Mouse (Mus musculus): ENCODE results near the gene Rexo1. TPM values are rescaled to one million over a fixed set of nuclear protein-coding genes. Genes with fewer than 3 reads are reported as not detected.

The Rexo1 gene
- polyA plus RNA-seq, 1 experiment from 2014 or later = 31.5 TPM

DNA sequence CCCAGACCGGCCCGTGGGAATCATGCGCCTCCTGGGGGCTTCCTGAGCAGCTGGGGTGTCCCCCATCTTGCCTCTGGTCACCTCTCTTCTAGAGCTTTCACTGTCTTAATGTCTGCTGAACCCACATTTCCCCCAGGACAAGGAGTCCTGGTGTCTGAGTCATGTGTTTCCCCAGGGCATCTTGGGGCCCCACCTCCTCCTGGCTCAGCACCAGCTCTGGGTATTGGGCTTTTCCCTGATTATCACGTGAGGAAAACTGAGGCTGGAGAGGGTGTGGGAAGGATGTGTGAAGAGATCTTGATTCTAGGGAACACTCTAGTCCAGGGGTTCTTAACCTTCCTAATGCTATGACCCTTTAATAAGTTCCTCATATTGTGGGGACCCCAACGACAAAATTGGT lies 23.2 kb downstream of the Rexo1 start:
- Histone ChIP-seq H3K27ac (ENCODE audit: low read depth) (no peak overlapping the region), H3K36me3 (ENCODE audit: control insufficient read depth, insufficient read depth, low read length) (peaks cover 18% of the 10 kb centered on the region), H3K4me1 (replicated peaks; ENCODE audit: control insufficient read depth, insufficient read depth, low read length) (0 out of 2 replicates have a peak, but pooled peaks cover 4% of the 10 kb centered on the region), H3K4me2 (ENCODE audit: low read length) (no peak overlapping the region), H3K9me3 (ENCODE audit: control insufficient read depth, low read length) (no peaks in the 10 kb centered on the region), H3K27me3 (replicated peaks; ENCODE audit: control insufficient read depth, insufficient read depth, low read length) (peaks cover 29% of the 10 kb centered on the region), H3K4me3 (ENCODE audit: low read depth, low read length) (no peak overlapping the region), H3K9ac (ENCODE audit: low read length) (no peak overlapping the region)
- WGBS = 59% methylated on average over 5 of the region's 5 CpGs
- no peak for ATAC-seq (replicated peaks; ENCODE audit: low FRiP score, low TSS enrichment, low read depth)
- DNase-seq (ENCODE audit: low spot score) = no peak

DNA sequence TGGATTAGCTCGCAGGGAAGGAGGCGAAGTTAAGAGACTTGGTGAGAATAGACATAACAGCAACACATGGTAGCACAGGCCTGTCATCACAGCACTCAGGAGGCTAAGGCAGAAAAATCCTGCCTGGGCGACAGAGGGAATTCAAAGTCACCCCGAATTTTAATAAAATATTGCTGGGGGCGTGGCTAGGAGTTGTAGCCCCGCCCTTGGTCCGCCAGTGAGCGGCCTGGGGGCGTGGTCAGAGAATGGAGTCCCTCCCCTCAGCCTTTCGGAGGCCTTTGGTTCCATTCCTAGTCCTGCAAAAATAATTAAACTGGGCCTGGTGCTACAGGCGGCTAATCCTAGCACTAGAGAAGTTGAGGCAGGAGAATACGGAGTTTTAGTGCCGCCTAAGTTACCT lies 25.6 kb downstream of the Rexo1 start:
- ATAC-seq (replicated peaks; ENCODE audit: low FRiP score, low TSS enrichment, low read depth) (no peak), DNase-seq (ENCODE audit: low spot score) (no peak)
- no peak overlapping the region; the same call in 1 of the 2 replicates for H3K4me2 ChIP-seq (ENCODE audit: low read length)
- H3K36me3 ChIP-seq (ENCODE audit: control insufficient read depth, insufficient read depth, low read length) = no peaks in the 10 kb centered on the region
- WGBS = 10% methylated on average over 13 of the region's 13 CpGs
- 0 out of 2 replicates have a peak, but pooled peaks cover 4% of the 10 kb centered on the region for H3K4me1 ChIP-seq (replicated peaks; ENCODE audit: control insufficient read depth, insufficient read depth, low read length)
- H3K4me3 ChIP-seq (ENCODE audit: low read depth, low read length) = no peak overlapping the region
- no peak overlapping the region for H3K9ac ChIP-seq (ENCODE audit: low read length)
- peaks cover 29% of the 10 kb centered on the region for H3K27me3 ChIP-seq (replicated peaks; ENCODE audit: control insufficient read depth, insufficient read depth, low read length)
- no peaks in the 10 kb centered on the region for H3K9me3 ChIP-seq (ENCODE audit: control insufficient read depth, low read length)
- H3K27ac ChIP-seq (ENCODE audit: low read depth) = no peak overlapping the region

- Histone ChIP-seq H3K4me3 (ENCODE audit: low read depth, low read length) (no peak overlapping the region), H3K9ac (ENCODE audit: low read length) (no peak overlapping the region), H3K36me3 (ENCODE audit: control insufficient read depth, insufficient read depth, low read length) (no peaks in the 10 kb centered on the region), H3K4me1 (replicated peaks; ENCODE audit: control insufficient read depth, insufficient read depth, low read length) (0 out of 2 replicates have a peak, but pooled peaks cover 4% of the 10 kb centered on the region), H3K9me3 (ENCODE audit: control insufficient read depth, low read length) (no peaks in the 10 kb centered on the region), H3K4me2 (ENCODE audit: low read length) (no peak overlapping the region; the same call in 1 of the 2 replicates), H3K27ac (ENCODE audit: low read depth) (no peak overlapping the region), H3K27me3 (replicated peaks; ENCODE audit: control insufficient read depth, insufficient read depth, low read length) (peaks cover 29% of the 10 kb centered on the region)
- DNase-seq (ENCODE audit: low spot score) = no peak
- ATAC-seq (replicated peaks; ENCODE audit: low FRiP score, low TSS enrichment, low read depth) = no peak
- 8% methylated on average over 14 of the region's 14 CpGs for WGBS
Measured at GRCm38 (mm10) chr10:80535071-80535470, 26.3 kb downstream of the Rexo1 start.

DNA sequence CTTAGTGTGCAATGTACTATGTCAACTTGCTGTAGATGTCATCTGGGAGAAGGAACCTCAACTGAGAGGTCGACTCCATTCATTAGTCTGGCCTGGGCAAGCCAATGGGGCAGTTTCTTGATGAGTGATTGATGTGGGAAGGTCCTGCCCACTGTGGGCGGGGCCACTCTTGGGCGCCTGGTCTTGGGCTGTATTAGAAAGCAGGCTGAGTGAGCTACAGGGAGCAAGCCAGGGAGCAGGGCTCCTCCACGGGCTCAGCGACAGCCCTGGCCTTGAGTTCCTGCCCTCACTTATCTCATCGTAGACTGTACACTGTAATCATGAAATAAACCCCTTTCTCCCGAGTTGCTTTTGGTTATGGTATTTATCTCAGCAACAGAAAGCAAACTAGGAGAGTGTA lies 27.7 kb downstream of the Rexo1 start:
- Histone ChIP-seq H3K36me3 (ENCODE audit: control insufficient read depth, insufficient read depth, low read length) (no peaks in the 10 kb centered on the region), H3K9ac (ENCODE audit: low read length) (no peak overlapping the region), H3K27ac (ENCODE audit: low read depth) (no peak overlapping the region), H3K9me3 (ENCODE audit: control insufficient read depth, low read length) (no peaks in the 10 kb centered on the region), H3K27me3 (replicated peaks; ENCODE audit: control insufficient read depth, insufficient read depth, low read length) (peaks cover 29% of the 10 kb centered on the region), H3K4me2 (ENCODE audit: low read length) (no peak overlapping the region), H3K4me3 (ENCODE audit: low read depth, low read length) (no peak overlapping the region), H3K4me1 (replicated peaks; ENCODE audit: control insufficient read depth, insufficient read depth, low read length) (0 out of 2 replicates have a peak, but pooled peaks cover 4% of the 10 kb centered on the region)
- ATAC-seq (replicated peaks; ENCODE audit: low FRiP score, low TSS enrichment, low read depth) (no peak), DNase-seq (ENCODE audit: low spot score) (no peak)
- WGBS = 13% methylated on average over 7 of the region's 7 CpGs

GRCm38 (mm10) chr10:80532783-80533182 lies 28.6 kb downstream of the Rexo1 start:
- Histone ChIP-seq H3K4me3 (ENCODE audit: low read depth, low read length) (no peak overlapping the region), H3K9me3 (ENCODE audit: control insufficient read depth, low read length) (no peaks in the 10 kb centered on the region), H3K27ac (ENCODE audit: low read depth) (no peak overlapping the region), H3K9ac (ENCODE audit: low read length) (no peak overlapping the region), H3K36me3 (ENCODE audit: control insufficient read depth, insufficient read depth, low read length) (no peaks in the 10 kb centered on the region), H3K4me2 (ENCODE audit: low read length) (no peak overlapping the region), H3K4me1 (replicated peaks; ENCODE audit: control insufficient read depth, insufficient read depth, low read length) (0 out of 2 replicates have a peak, but pooled peaks cover 4% of the 10 kb centered on the region), H3K27me3 (replicated peaks; ENCODE audit: control insufficient read depth, insufficient read depth, low read length) (peaks cover 22% of the 10 kb centered on the region)
- no peak for ATAC-seq (replicated peaks; ENCODE audit: low FRiP score, low TSS enrichment, low read depth)
- WGBS = 89% methylated on average over 11 of the region's 11 CpGs
- DNase-seq (ENCODE audit: low spot score) = no peak

DNA sequence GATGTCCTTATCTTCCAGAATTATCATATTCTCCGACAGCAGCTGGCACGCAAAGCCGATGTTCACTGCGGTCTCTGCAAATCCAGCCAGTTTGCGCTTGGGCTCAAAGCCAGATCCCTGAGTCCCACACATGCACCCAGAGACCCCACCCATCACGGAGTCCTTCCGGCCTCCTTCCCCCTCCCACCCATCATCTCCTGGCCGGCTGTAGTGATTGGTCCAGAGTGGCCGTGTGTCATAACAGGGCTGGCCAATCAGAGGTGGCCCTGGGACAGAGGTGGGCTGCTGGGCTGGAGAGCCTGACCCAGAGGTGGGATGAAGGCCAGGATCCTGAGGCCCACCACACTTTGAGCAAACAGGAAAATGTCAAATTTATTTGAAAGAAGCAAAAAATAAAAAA lies 35.2 kb downstream of the Rexo1 start:
- no peaks in the 10 kb centered on the region for H3K36me3 ChIP-seq (ENCODE audit: control insufficient read depth, insufficient read depth, low read length)
- 16% methylated on average over 9 of the region's 9 CpGs for WGBS
- peak overlapping the region; percentile 5; the same call in 1 of the 2 replicates for H3K4me2 ChIP-seq (ENCODE audit: low read length)
- 0 out of 2 replicates have a peak, but pooled peaks cover 4% of the 10 kb centered on the region for H3K9me3 ChIP-seq (ENCODE audit: control insufficient read depth, low read length)
- H3K4me1 ChIP-seq (replicated peaks; ENCODE audit: control insufficient read depth, insufficient read depth, low read length) = peaks cover 8% of the 10 kb centered on the region; the same call in 1 of the 2 replicates
- DNase-seq (ENCODE audit: low spot score) (no peak), ATAC-seq (replicated peaks; ENCODE audit: low FRiP score, low TSS enrichment, low read depth) (peak; percentile 84; the same call in 1 of the 2 replicates)
- no peak overlapping the region for H3K9ac ChIP-seq (ENCODE audit: low read length)
- no peaks in the 10 kb centered on the region for H3K27me3 ChIP-seq (replicated peaks; ENCODE audit: control insufficient read depth, insufficient read depth, low read length)
- H3K4me3 ChIP-seq (ENCODE audit: low read depth, low read length) = no peak overlapping the region
- no peak overlapping the region for H3K27ac ChIP-seq (ENCODE audit: low read depth)

DNA sequence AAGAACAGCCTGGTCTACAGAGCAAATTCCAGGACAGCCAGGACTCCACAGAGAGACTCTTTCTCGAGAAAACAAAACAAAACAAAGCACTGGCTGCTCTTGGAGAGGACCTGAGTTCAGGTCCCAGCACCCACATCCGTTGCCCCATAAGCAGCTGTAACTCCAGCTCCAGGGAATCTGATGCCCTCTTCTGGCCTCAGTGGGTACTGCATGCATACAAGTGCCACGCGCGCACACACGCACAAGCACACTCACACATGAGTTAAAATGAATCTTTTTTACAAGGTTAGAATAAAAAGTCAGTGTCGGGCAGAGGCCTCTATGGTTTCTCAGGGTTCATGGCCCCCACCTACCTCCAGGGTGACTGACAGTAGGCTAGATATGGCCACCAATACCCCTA lies 38.1 kb downstream of the Rexo1 start:
- no peak overlapping the region for H3K4me2 ChIP-seq (ENCODE audit: low read length)
- no peak overlapping the region for H3K9ac ChIP-seq (ENCODE audit: low read length)
- H3K4me3 ChIP-seq (ENCODE audit: low read depth, low read length) = no peak overlapping the region
- 0 out of 2 replicates have a peak, but pooled peaks cover 4% of the 10 kb centered on the region for H3K9me3 ChIP-seq (ENCODE audit: control insufficient read depth, low read length)
- H3K27ac ChIP-seq (ENCODE audit: low read depth) = no peak overlapping the region
- ATAC-seq (replicated peaks; ENCODE audit: low FRiP score, low TSS enrichment, low read depth) (no peak), DNase-seq (ENCODE audit: low spot score) (no peak)
- H3K4me1 ChIP-seq (replicated peaks; ENCODE audit: control insufficient read depth, insufficient read depth, low read length) = peaks cover 8% of the 10 kb centered on the region; the same call in 1 of the 2 replicates
- no peaks in the 10 kb centered on the region for H3K36me3 ChIP-seq (ENCODE audit: control insufficient read depth, insufficient read depth, low read length)
- no peaks in the 10 kb centered on the region for H3K27me3 ChIP-seq (replicated peaks; ENCODE audit: control insufficient read depth, insufficient read depth, low read length)
- 89% methylated on average over 7 of the region's 7 CpGs for WGBS

DNA sequence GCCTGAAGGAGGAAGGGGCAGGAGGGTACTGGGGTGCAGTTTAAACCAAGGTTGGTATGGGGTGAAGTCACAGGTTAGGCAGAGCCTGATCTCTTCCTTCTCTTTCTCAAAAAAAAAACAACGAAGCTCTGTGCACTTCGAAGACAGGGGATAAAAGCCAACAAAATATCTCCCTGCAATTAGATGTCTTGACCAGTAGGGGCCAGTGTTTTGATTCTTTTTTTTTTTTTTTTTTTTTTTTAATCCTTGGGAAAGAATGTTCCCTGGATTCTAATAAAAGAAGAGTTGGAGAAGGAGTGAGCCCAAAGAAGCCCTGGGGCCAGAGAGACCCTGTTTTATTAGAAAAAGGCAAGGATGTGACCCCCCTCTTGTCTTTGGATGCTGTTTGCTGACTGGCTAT lies 42.1 kb downstream of the Rexo1 start:
- Histone ChIP-seq H3K27me3 (replicated peaks; ENCODE audit: control insufficient read depth, insufficient read depth, low read length) (peaks cover 15% of the 10 kb centered on the region), H3K9ac (ENCODE audit: low read length) (no peak overlapping the region), H3K4me2 (ENCODE audit: low read length) (no peak overlapping the region), H3K9me3 (ENCODE audit: control insufficient read depth, low read length) (0 out of 2 replicates have a peak, but pooled peaks cover 4% of the 10 kb centered on the region), H3K4me3 (ENCODE audit: low read depth, low read length) (no peak overlapping the region), H3K27ac (ENCODE audit: low read depth) (no peak overlapping the region), H3K4me1 (replicated peaks; ENCODE audit: control insufficient read depth, insufficient read depth, low read length) (no peaks in the 10 kb centered on the region), H3K36me3 (ENCODE audit: control insufficient read depth, insufficient read depth, low read length) (no peaks in the 10 kb centered on the region)
- ATAC-seq (replicated peaks; ENCODE audit: low FRiP score, low TSS enrichment, low read depth) (no peak), DNase-seq (ENCODE audit: low spot score) (no peak)
- WGBS = 71% methylated on average over 2 of the region's 2 CpGs

- H3K36me3 ChIP-seq (ENCODE audit: control insufficient read depth, insufficient read depth, low read length) = no peaks in the 10 kb centered on the region
- no peak overlapping the region for H3K4me3 ChIP-seq (ENCODE audit: low read depth, low read length)
- H3K9me3 ChIP-seq (ENCODE audit: control insufficient read depth, low read length) = no peaks in the 10 kb centered on the region
- H3K4me2 ChIP-seq (ENCODE audit: low read length) = no peak overlapping the region
- DNase-seq (ENCODE audit: low spot score) (no peak), ATAC-seq (replicated peaks; ENCODE audit: low FRiP score, low TSS enrichment, low read depth) (no peak)
- peaks cover 57% of the 10 kb centered on the region for H3K27me3 ChIP-seq (replicated peaks; ENCODE audit: control insufficient read depth, insufficient read depth, low read length)
- peaks cover 3% of the 10 kb centered on the region; the same call in 1 of the 2 replicates for H3K4me1 ChIP-seq (replicated peaks; ENCODE audit: control insufficient read depth, insufficient read depth, low read length)
- no peak overlapping the region for H3K27ac ChIP-seq (ENCODE audit: low read depth)
- no peak overlapping the region for H3K9ac ChIP-seq (ENCODE audit: low read length)
- WGBS = 8% methylated on average over 19 of the region's 19 CpGs
Measured at GRCm38 (mm10) chr10:80513739-80514138, 47.6 kb downstream of the Rexo1 start.

All from intestine, embryonic 14.5 days (tissue).